Mouse (Mus musculus): ENCODE measurements around the gene Olfr1301. TPM values are rescaled to one million over a fixed set of nuclear protein-coding genes. Genes with fewer than 3 reads are reported as not detected.

Gene Olfr1301
- not detected in 2 replicates for total RNA-seq (2017)

GRCm38 (mm10) chr2:111750706-111751105 is at the start of gene Olfr1301:
Olfr1301 (plus strand) TSS chr2:111751006.
- ATAC-seq (ENCODE audit: extremely low read depth, insufficient number of reproducible peaks, low FRiP score, poor library complexity, severe bottlenecking) = no peak

DNA sequence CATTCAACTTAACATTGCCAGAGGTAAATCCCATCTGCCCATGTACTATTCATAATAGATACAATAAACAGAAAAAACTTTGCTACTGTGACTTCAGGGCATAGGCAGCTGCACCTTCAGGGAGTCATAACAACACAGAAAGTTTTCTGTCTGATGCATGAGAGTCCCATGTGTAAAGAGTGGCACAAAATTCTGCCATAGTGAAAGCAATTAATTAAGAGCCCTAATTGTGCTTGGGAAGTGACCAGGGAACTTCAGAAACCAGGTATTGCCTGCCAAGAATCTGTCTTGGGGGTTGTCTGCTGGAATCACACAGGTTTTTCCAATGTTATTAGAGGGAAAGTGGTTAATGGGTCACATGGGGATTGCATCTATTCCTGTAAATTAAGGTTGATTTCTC is 24.1 kb upstream of the Olfr1301 start:
- no peak for ATAC-seq (ENCODE audit: extremely low read depth, insufficient number of reproducible peaks, low FRiP score, poor library complexity, severe bottlenecking)

GRCm38 (mm10) chr2:111777129-111777528 is 26.3 kb downstream of the Olfr1301 start, which contains the start of gene Olfr1302:
Olfr1302 (plus strand) TSS chr2:111777429.
- ATAC-seq (ENCODE audit: extremely low read depth, insufficient number of reproducible peaks, low FRiP score, poor library complexity, severe bottlenecking) = no peak

Other genes starting within 250 kb of the Olfr1301 start
- gene Olfr1293-ps, start 225.8 kb upstream of the Olfr1301 start, total RNA-seq (2017) = not detected in 2 replicates
- not detected in 2 replicates for gene Olfr1294, start 210.7 kb upstream of the Olfr1301 start, total RNA-seq (2017)
- 0.12 TPM in 1 of 2 replicates, not detected in the other for gene Olfr1295, start 181.3 kb upstream of the Olfr1301 start, total RNA-seq (2017)
- gene Olfr1297, start 124.5 kb upstream of the Olfr1301 start, total RNA-seq (2017) = not detected in 2 replicates
- not detected in 2 replicates for gene Olfr1298, start 101.8 kb upstream of the Olfr1301 start, total RNA-seq (2017)
- gene Olfr1299, start 89.6 kb upstream of the Olfr1301 start, total RNA-seq (2017) = not detected in 2 replicates
- 0.25 TPM in 1 of 2 replicates, not detected in the other for gene Olfr1302, start 26.4 kb downstream of the Olfr1301 start, total RNA-seq (2017)
- gene Olfr1303, start 69.3 kb downstream of the Olfr1301 start, total RNA-seq (2017) = not detected in 2 replicates
- not detected in 2 replicates for gene Olfr1305, start 126.1 kb downstream of the Olfr1301 start, total RNA-seq (2017)
- gene Olfr1306, start 165.3 kb downstream of the Olfr1301 start, total RNA-seq (2017) = not detected in 2 replicates
- gene Olfr1307, start 198.4 kb downstream of the Olfr1301 start, total RNA-seq (2017) = under 0.01 and 0.12 TPM in 2 replicates
- gene Olfr1308, start 213.9 kb downstream of the Olfr1301 start, total RNA-seq (2017) = not detected in 2 replicates
- not detected in 2 replicates for gene Olfr1309, start 239.3 kb downstream of the Olfr1301 start, total RNA-seq (2017)